Mouse (Mus musculus) erythroblast, embryonic 14.5 days (primary cell): ENCODE measurements around the gene Gimap8. TPM values are rescaled to one million over a fixed set of nuclear protein-coding genes. Genes with fewer than 3 reads are reported as not detected.

ENCODE experiments used
- H3K27me3 ChIP-seq: 2 replicates; pipeline ENCODE4 v1.6.1; 2012; ENCODE audit warnings: inconsistent platforms; ENCODE audit not compliant: control insufficient read depth
- H3K36me3 ChIP-seq: 2 replicates; pipeline ENCODE4 v1.6.1; 2012; ENCODE audit warnings: mild to moderate bottlenecking, inconsistent platforms; ENCODE audit not compliant: control insufficient read depth
- H3K4me1 ChIP-seq: 2 replicates; pipeline ENCODE4 v1.6.1; 2012; ENCODE audit warnings: inconsistent platforms; ENCODE audit not compliant: control insufficient read depth
- H3K4me3 ChIP-seq: replicated peaks from 2 replicates; pipeline ENCODE3; 2012; ENCODE audit warnings: moderate library complexity, mild to moderate bottlenecking, inconsistent platforms
- H3K9me3 ChIP-seq: 2 replicates; pipeline ENCODE4 v1.6.1; 2012; ENCODE audit warnings: low read length, inconsistent platforms, mixed read lengths; ENCODE audit not compliant: control insufficient read depth
- GATA1 ChIP-seq: IDR thresholded peaks from 2 replicates; pipeline ENCODE4 v1.6.1; 2012; ENCODE audit warnings: low read length, inconsistent platforms, mixed read lengths
- TAL1 ChIP-seq: IDR thresholded peaks from 3 replicates; pipeline ENCODE4 v1.6.1; 2012; ENCODE audit warnings: low read length, inconsistent platforms, mixed read lengths
- polyA plus RNA-seq: library from polyadenylated mRNA; stranded (reverse); fragments of >175 nt; gene quantifications from 2 replicates; pipeline ENCODE4 v1.2.3, GENCODE M21; 2012

Gimap8 gene
- polyA plus RNA-seq, 1 experiment, result not detected

DNA sequence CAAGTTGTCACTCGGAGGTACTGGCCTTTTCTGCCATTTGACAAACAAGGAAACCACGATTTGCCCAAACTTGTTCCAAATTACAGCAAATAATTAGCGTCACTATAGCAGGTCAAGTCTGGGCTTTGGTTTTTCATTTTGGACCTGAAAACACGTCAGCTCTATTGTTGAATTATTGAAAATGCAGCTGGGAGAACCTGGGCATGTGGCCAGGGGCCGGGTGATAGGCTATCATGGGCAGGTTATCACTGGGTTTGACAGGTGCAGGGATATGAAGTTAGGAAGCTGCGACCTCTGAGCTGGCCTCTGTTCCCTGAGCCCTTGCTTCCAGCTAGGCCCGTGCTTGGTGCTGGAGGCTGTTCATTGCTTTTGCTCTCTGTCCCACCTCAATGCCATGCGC lies 16.2 kb upstream of the Gimap8 start:
- H3K4me1 ChIP-seq, result peaks cover 4% of the 10 kb centered on the region
- no peaks in the 10 kb centered on the region for H3K36me3 ChIP-seq
- TF ChIP-seq GATA1 (no peak), TAL1 (no peak)
- no peaks in the 10 kb centered on the region for H3K9me3 ChIP-seq
- H3K27me3 ChIP-seq, result peaks cover 36% of the 10 kb centered on the region
- no peak overlapping the region for H3K4me3 ChIP-seq

DNA sequence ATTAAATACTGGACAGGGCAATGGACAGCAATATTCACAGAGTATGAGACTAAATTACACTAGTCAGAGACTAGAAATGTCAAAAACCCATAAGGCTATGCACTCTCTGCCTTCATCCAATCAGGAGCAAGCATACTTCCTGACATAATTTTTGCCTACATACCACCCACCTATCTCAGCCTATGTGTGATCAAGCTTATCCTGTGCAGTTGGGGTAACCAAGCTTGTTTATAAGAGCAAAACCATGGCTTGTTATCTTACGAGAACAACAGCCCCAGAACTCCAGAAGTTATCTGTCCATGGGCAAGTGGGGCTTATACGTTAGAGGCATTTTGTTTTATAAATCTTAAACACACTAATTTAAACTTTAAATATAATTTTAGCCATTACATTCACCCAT lies 11.9 kb upstream of the Gimap8 start:
- Histone ChIP-seq H3K4me1 (no peaks in the 10 kb centered on the region), H3K27me3 (no peaks in the 10 kb centered on the region), H3K36me3 (no peaks in the 10 kb centered on the region), H3K4me3 (no peak overlapping the region), H3K9me3 (no peaks in the 10 kb centered on the region)
- TF ChIP-seq GATA1 (no peak), TAL1 (no peak)

- H3K9me3 ChIP-seq, result no peaks in the 10 kb centered on the region
- H3K4me3 ChIP-seq, result no peak overlapping the region
- TF ChIP-seq TAL1 (no peak), GATA1 (no peak)
- H3K36me3 ChIP-seq, result no peaks in the 10 kb centered on the region
- H3K27me3 ChIP-seq, result no peaks in the 10 kb centered on the region
- no peaks in the 10 kb centered on the region for H3K4me1 ChIP-seq
Observed at GRCm38 (mm10) chr6:48636515-48636914, 10.5 kb upstream of the Gimap8 start.

DNA sequence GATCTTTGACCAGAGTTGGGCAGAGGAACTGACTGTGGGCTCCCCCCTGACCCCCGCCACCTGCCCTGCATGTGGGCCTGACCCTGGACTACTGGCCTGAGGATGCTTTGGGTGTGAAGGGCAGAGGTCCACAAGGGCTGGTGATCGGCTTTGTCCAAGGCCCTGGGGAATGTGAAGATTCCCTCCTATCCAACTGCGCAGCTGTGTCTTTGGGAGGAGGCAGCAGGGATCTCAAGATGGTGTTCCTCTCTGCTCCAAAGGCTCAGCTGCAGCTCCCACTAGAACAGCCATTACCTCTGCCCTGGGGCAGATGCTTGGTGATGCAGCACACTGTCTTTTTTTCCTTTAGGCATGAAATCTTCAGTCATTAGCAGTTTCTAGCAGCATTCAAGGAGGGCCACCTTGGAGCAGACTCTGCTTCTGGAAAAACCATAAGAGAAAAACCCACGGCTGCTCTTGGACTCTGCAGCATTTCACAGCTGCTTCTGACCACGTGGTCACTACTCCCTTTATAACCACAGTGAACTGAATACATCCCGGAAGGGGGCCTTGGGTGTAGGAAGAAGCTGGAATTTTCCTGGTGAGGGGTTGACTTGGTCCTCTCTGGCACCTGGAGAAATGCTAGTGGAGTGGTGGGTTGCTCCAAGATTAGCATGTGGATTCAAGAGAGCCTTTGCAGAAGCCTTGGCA lies 9.1 kb upstream of the Gimap8 start:
- no peak overlapping the region for H3K4me3 ChIP-seq
- no peaks in the 10 kb centered on the region for H3K27me3 ChIP-seq
- no peaks in the 10 kb centered on the region for H3K36me3 ChIP-seq
- H3K9me3 ChIP-seq, result no peaks in the 10 kb centered on the region
- no peak for TF ChIP-seq TAL1
- TF ChIP-seq GATA1, result no peak
- H3K4me1 ChIP-seq, result no peaks in the 10 kb centered on the region

GRCm38 (mm10) chr6:48638553-48638952 lies 8.5 kb upstream of the Gimap8 start:
- H3K36me3 ChIP-seq, result no peaks in the 10 kb centered on the region
- no peaks in the 10 kb centered on the region for H3K9me3 ChIP-seq
- no peak for TF ChIP-seq TAL1
- H3K4me3 ChIP-seq, result no peak overlapping the region
- H3K27me3 ChIP-seq, result no peaks in the 10 kb centered on the region
- H3K4me1 ChIP-seq, result no peaks in the 10 kb centered on the region

DNA sequence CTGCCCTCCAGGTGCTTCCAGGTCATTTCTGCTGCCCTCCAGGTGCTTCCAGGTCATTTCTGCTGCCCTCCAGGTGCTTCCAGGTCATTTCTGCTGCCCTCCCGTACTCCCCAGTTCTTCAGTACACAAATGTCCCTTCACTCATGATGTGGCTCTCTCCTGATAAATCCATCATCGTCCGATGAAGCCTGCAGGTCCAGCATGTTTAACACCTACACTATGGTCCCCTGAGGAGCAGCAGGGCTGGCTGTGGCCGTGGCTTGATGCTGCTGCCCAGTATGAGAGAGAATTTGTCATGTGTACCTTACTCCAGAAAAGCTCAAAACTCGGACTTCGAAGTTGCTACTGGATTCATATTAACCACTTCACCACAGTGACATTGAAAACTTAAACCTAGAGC lies 5.6 kb upstream of the Gimap8 start:
- Histone ChIP-seq H3K36me3 (no peaks in the 10 kb centered on the region), H3K4me3 (no peak overlapping the region), H3K9me3 (no peaks in the 10 kb centered on the region), H3K27me3 (no peaks in the 10 kb centered on the region), H3K4me1 (no peaks in the 10 kb centered on the region)
- TF ChIP-seq TAL1, result no peak
- TF ChIP-seq GATA1, result no peak

DNA sequence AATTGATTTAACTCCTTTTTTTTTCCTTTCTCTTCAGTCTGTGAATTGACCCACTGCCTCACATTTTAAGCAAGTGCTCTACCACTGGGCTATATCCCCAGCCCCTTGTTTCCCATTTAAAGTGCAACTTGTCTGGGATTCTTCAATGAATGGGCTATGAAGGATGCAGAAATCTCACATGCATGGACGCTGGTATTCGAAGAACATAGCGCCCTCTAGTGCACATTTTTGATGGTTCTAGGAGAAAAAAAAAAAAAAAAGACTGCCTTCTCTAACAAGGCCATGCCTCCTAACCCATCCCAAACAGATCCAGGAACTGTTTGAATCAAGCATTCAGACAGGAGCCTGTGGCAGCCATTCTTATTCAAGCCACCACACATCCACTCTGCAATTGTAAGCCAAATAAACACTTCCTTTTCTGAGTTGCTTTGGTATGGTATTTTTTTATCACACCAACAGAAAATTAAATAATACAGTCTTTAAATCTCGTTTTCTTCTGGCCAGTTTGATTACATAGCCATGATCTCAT lies 4.2 kb upstream of the Gimap8 start:
- H3K4me1 ChIP-seq, result no peaks in the 10 kb centered on the region
- no peak for TF ChIP-seq TAL1
- TF ChIP-seq GATA1, result no peak
- H3K27me3 ChIP-seq, result no peaks in the 10 kb centered on the region

DNA sequence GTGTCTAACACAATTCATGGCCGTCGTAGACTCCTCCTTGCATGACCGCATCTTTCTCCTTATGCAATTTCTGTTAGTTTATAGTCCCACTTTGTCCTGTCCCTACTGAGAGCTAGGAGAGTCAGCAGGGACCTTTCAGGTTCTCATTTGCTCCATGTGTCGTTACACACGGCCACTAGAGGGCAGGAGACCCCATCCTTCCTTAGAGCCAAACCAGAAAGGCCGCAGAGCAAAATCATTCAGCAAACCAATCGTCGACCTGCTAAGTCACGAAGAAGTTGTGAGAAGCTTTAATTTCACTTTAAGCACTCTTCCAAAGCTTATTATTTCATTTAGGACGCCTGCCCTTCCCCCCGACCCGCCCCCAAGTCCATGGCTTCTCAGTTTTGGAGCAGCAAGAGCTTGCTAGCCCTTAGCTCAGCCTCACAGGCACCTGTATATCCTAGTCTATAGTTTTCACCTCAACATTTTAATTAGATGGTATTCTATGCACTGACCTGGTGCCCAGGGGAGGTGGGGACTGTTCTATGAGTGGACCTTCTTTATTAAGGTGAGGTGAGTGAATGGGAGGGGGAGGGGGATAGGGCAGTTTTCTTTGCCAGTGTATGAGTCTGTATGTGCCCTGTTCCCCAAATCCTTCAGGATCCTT lies 1.2 kb upstream of the Gimap8 start:
- Histone ChIP-seq H3K27me3 (no peaks in the 10 kb centered on the region), H3K9me3 (no peaks in the 10 kb centered on the region), H3K4me1 (no peaks in the 10 kb centered on the region), H3K36me3 (no peaks in the 10 kb centered on the region), H3K4me3 (no peak overlapping the region)
- TF ChIP-seq GATA1 (no peak), TAL1 (no peak)

More for the DNA sequence above, 4.2 kb upstream of the Gimap8 start:
- no peaks in the 10 kb centered on the region for H3K9me3 ChIP-seq
- no peaks in the 10 kb centered on the region for H3K36me3 ChIP-seq
- no peak overlapping the region for H3K4me3 ChIP-seq

GRCm38 (mm10) chr6:48646309-48646690 lies 734 bp upstream of the Gimap8 start:
- H3K36me3 ChIP-seq, result no peaks in the 10 kb centered on the region
- no peak overlapping the region for H3K4me3 ChIP-seq
- H3K4me1 ChIP-seq, result no peaks in the 10 kb centered on the region
- no peaks in the 10 kb centered on the region for H3K9me3 ChIP-seq
- TF ChIP-seq TAL1 (no peak), GATA1 (no peak)
- no peaks in the 10 kb centered on the region for H3K27me3 ChIP-seq
